Mouse (Mus musculus) bone marrow, adult 2 months (tissue): ENCODE measurements around the gene Cdh5. TPM values are rescaled to one million over a fixed set of nuclear protein-coding genes. Genes with fewer than 3 reads are reported as not detected.

Source experiments
- H3K27ac ChIP-seq: fragments of 200-500 bp; 2 replicates; pipeline ENCODE4 v1.5.1; 2012; ENCODE audit warnings: low read depth, mild to moderate bottlenecking, control low read depth, inconsistent platforms, low read length; ENCODE audit not compliant: control insufficient read depth, poor library complexity, insufficient read depth
- H3K4me1 ChIP-seq: fragments of 200-500 bp; 2 replicates; pipeline ENCODE4 v1.6.1; 2011; ENCODE audit warnings: low read length; ENCODE audit not compliant: control insufficient read depth, insufficient read depth
- H3K4me3 ChIP-seq: fragments of 200-500 bp; replicated peaks from 2 replicates; pipeline ENCODE3; 2011; ENCODE audit warnings: mild to moderate bottlenecking, low read depth, low read length, control low read depth; ENCODE audit not compliant: control insufficient read depth
- CTCF ChIP-seq: fragments of 200-500 bp; IDR thresholded peaks from 2 replicates; pipeline ENCODE4 v1.5.1; 2011; ENCODE audit warnings: low read length, control low read depth; ENCODE audit not compliant: control insufficient read depth, insufficient read depth
- POLR2A ChIP-seq: fragments of 200-500 bp; IDR thresholded peaks from 2 replicates; pipeline ENCODE4 v1.6.1; 2011; ENCODE audit warnings: low read depth, mild to moderate bottlenecking, control low read depth, low read length, borderline replicate concordance; ENCODE audit not compliant: control insufficient read depth
- WGBS: fragments of 180-500 bp; shearing (Covaris S2); methylation state at CpG from one replicate; pipeline ENCODE4 v1.1.7; 2018; 5-methylcytosine and 5-hydroxymethylcytosine counted together
- polyA plus RNA-seq: library from polyadenylated mRNA; stranded (reverse); fragments of >200 nt; gene quantifications from 2 replicates; pipeline ENCODE4 v1.2.4, GENCODE M21; 2011; ENCODE audit warnings: low replicate concordance; ENCODE audit not compliant: missing spikeins, insufficient read depth, insufficient read length

The Cdh5 gene
- polyA plus RNA-seq, 1 experiment = 1.00 TPM

GRCm38 (mm10) chr8:104190777-104191468 is 89.5 kb downstream of the Cdh5 start:
- Histone ChIP-seq H3K27ac (no peak overlapping the region), H3K4me3 (no peak overlapping the region), H3K4me1 (no peaks in the 10 kb centered on the region; the same call in 1 of the 2 replicates)
- 73% methylated on average over 6 of the region's 6 CpGs for WGBS
- TF ChIP-seq CTCF = no peak
- TF ChIP-seq POLR2A = no peak

- no peaks in the 10 kb centered on the region; the same call in 1 of the 2 replicates for H3K4me1 ChIP-seq
- no peak for TF ChIP-seq CTCF
- H3K4me3 ChIP-seq = no peak overlapping the region
- H3K27ac ChIP-seq = no peak overlapping the region
- WGBS = 36% methylated on average over 11 of the region's 11 CpGs
Measured at GRCm38 (mm10) chr8:104191496-104191895, 90.1 kb downstream of the Cdh5 start.

Other genes with a start within 250 kb of the Cdh5 start
- gene Bean1, start 68.8 kb downstream of the Cdh5 start, polyA plus RNA-seq = 0.54 and 2.6 TPM in 2 replicates
- 14.5 and 32.7 TPM in 2 replicates for gene Tk2, start 146.9 kb downstream of the Cdh5 start, polyA plus RNA-seq
- gene Cklf, start 149.2 kb downstream of the Cdh5 start, polyA plus RNA-seq = 12.0 and 63.8 TPM in 2 replicates
- gene Cmtm2a, start 191.6 kb downstream of the Cdh5 start, polyA plus RNA-seq = not detected in 2 replicates
- not detected in 2 replicates for gene Gm45711, start 208.5 kb downstream of the Cdh5 start, polyA plus RNA-seq
- 2.2 TPM in 1 of 2 replicates, not detected in the other for gene Cmtm1, start 208.5 kb downstream of the Cdh5 start, polyA plus RNA-seq
- gene Gm11020, start 219.9 kb downstream of the Cdh5 start, polyA plus RNA-seq = not detected in 2 replicates
- gene Cmtm2b, start 220.6 kb downstream of the Cdh5 start, polyA plus RNA-seq = not detected in 2 replicates
- 21.4 and 22.8 TPM in 2 replicates for gene Cmtm3, start 237.8 kb downstream of the Cdh5 start, polyA plus RNA-seq